Mouse (Mus musculus): ENCODE measurements around the gene Dgkh. TPM values are rescaled to one million over a fixed set of nuclear protein-coding genes. Genes with fewer than 3 reads are reported as not detected.

Gene Dgkh
- 3.3 TPM for polyA plus RNA-seq (2015; fragmentation: Illumina TruSeq; extraction: RNeasy Lipid Tissue Mini Kit (QIAGEN cat#74804); ENCODE audit: insufficient read depth, low replicate concordance)

GRCm38 (mm10) chr14:78732617-78733312 lies at the start of gene Dgkh:
Dgkh (minus strand) TSS chr14:78732776.

GRCm38 (mm10) chr14:78536281-78537165 lies 196.1 kb downstream of the Dgkh start, which contains the start of gene Akap11:
Akap11 (minus strand) TSS chr14:78536808.

Other genes with a start within 250 kb of the Dgkh start
- 58.1 TPM for gene Akap11, start 196.0 kb downstream of the Dgkh start, polyA plus RNA-seq (2015; fragmentation: Illumina TruSeq; extraction: RNeasy Lipid Tissue Mini Kit (QIAGEN cat#74804); ENCODE audit: insufficient read depth, low replicate concordance)
- gene Vwa8, start 116.3 kb upstream of the Dgkh start, polyA plus RNA-seq (2015; fragmentation: Illumina TruSeq; extraction: RNeasy Lipid Tissue Mini Kit (QIAGEN cat#74804); ENCODE audit: insufficient read depth, low replicate concordance): 15.2 TPM